ENCODE assay signal across 9 mouse cellular contexts in the genomic region with DNA sequence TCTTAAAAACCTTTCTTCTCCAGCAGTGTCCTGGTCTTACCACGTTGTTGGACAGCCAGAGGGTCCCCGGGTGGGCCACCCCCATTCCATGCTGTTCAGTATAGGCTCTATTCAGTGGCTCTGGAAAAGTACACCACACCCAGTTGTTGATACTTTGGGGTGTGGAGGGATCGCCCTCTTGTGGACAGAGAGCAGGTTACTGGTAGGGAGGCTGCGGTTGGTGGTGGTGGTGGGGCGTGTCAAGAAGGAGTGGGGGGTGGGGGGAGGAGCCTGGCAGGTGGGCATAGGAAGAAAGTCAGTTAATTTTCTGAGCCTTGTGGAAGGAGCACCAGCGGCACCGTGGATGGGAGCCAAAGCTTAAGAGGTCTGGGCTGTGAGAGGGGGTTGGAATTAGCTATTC. TPM values are rescaled to one million over a fixed set of nuclear protein-coding genes. Genes with fewer than 3 reads are reported as not detected.
A peak's percentile ranks its signal among the peaks of the same experiment; 100 is the strongest.
DNase-seq lines count a peak whose midpoint lies in the region; ATAC-seq and TF ChIP-seq lines count a peak whose summit lies in the region.
"Had no signal": no experiment of that assay in that cellular context is flagged by ENCODE, and none has a peak within 500 bp of the region (broad histone marks: within the 10 kb centered on the region; RNA-seq: fewer than 3 reads in every experiment).

No protein-coding gene starts in this region.

- H3K79me2 ChIP-seq in CH12.LX (replicated peaks; ENCODE audit: control insufficient read depth, extremely low read depth, insufficient read depth, poor library complexity, severe bottlenecking), result no peaks in the 10 kb centered on the region

- 9% methylated on average over 7 of the region's 7 CpGs for WGBS in forebrain, embryonic 12.5 days
- WGBS in heart, embryonic 16.5 days, result 6% methylated on average over 7 of the region's 7 CpGs
- 2% methylated on average over 7 of the region's 7 CpGs for WGBS in liver, embryonic 16.5 days (ENCODE audit: insufficient replicate concordance)
- WGBS in neural tube, embryonic 14.5 days, result 14% methylated on average over 7 of the region's 7 CpGs

- in situ Hi-C loops in CH12.LX (cut with MboI; ENCODE audit: low pct_ligation_motif_present, low pct_unique_long_range_greater_than_20kb, low sequenced_read_pairs), result no loop called here

- peak; percentile 75 for DNase-seq in CH12.LX (ENCODE audit: extremely low read depth)
- peak; percentile 73 to 83 for DNase-seq in kidney, postnatal 36 days
- DNase-seq in thymus, adult 18-20 months, result peak; percentile 70 to 75

- 0 out of 2 replicates have a peak overlapping the region, but pooled peaks have one; percentile 16 for H3K4me2 ChIP-seq in CH12.LX (ENCODE audit: insufficient read depth, low read depth, poor library complexity, severe bottlenecking)
- no peak overlapping the region for H3K4me2 ChIP-seq in forebrain, embryonic 12.5 days
- peak overlapping the region; percentile 43 for H3K4me2 ChIP-seq in heart, embryonic 16.5 days (ENCODE audit: low read depth, low read length)
- H3K4me2 ChIP-seq in liver, embryonic 16.5 days (ENCODE audit: low read depth, low read length), result no peak overlapping the region
- H3K4me2 ChIP-seq in neural tube, embryonic 14.5 days (ENCODE audit: low read depth, low read length), result no peak overlapping the region
- H3K4me2 ChIP-seq: hindbrain, embryonic 15.5 days had no signal

- no peak for TF ChIP-seq EP300 in CH12.LX (IDR thresholded peaks at IDR 0.05; ENCODE audit: low read length)

- no peaks in the 10 kb centered on the region for H3K36me3 ChIP-seq in CH12.LX (replicated peaks in 1 of 2; ENCODE audit: control insufficient read depth in 1 of 2, insufficient read depth in 1 of 2, low read length in 1 of 2)
- H3K36me3 ChIP-seq in forebrain, embryonic 12.5 days (replicated peaks), result no peaks in the 10 kb centered on the region
- H3K36me3 ChIP-seq in heart, embryonic 16.5 days (ENCODE audit: control insufficient read depth, insufficient read depth), result no peaks in the 10 kb centered on the region
- no peaks in the 10 kb centered on the region for H3K36me3 ChIP-seq in liver, embryonic 16.5 days (ENCODE audit: control insufficient read depth, insufficient read depth)
- H3K36me3 ChIP-seq in neural tube, embryonic 14.5 days (ENCODE audit: control insufficient read depth, insufficient read depth, low read length), result no peaks in the 10 kb centered on the region
- H3K36me3 ChIP-seq: hindbrain, embryonic 15.5 days had no signal

- H3K4me3 ChIP-seq in CH12.LX (replicated peaks in 1 of 3; ENCODE audit: low read depth in 2 of 3, low read length in 2 of 3, poor library complexity in 1 of 3), result no peak overlapping the region
- peak overlapping the region; percentile 67 for H3K4me3 ChIP-seq in brown adipose tissue, adult 24 weeks (ENCODE audit: insufficient read depth, low read depth, low read length)
- no peak overlapping the region for H3K4me3 ChIP-seq in forebrain, embryonic 12.5 days (replicated peaks)
- no peak overlapping the region; the same call in 1 of the 2 replicates for H3K4me3 ChIP-seq in heart, embryonic 16.5 days (ENCODE audit: low read length)
- no peak overlapping the region for H3K4me3 ChIP-seq in liver, embryonic 16.5 days (ENCODE audit: low read depth, low read length)
- H3K4me3 ChIP-seq in neural tube, embryonic 14.5 days (ENCODE audit: low read depth, low read length), result no peak overlapping the region
- H3K4me3 ChIP-seq: hindbrain, embryonic 15.5 days had no signal

- TF ChIP-seq CTCF in CH12.LX (conservative IDR thresholded peaks at IDR 0.05 in 1 of 2, IDR thresholded peaks at IDR 0.05 in 1 of 2; ENCODE audit: low read depth in 2 of 2, low read length in 2 of 2), result peak; percentile 30 to 85; a peak in 3 of 4 replicates

- TF ChIP-seq POLR2A in CH12.LX (IDR thresholded peaks at IDR 0.05; ENCODE audit: low read depth, low read length), result no peak

- H3K27ac ChIP-seq in CH12.LX (ENCODE audit: insufficient read depth, low read depth), result no peak overlapping the region
- peak overlapping the region; percentile 67 for H3K27ac ChIP-seq in brown adipose tissue, adult 24 weeks (replicated peaks; ENCODE audit: low read depth, low read length)
- H3K27ac ChIP-seq in forebrain, embryonic 12.5 days, result no peak overlapping the region
- H3K27ac ChIP-seq in heart, embryonic 16.5 days (ENCODE audit: low read length), result no peak overlapping the region
- no peak overlapping the region for H3K27ac ChIP-seq in liver, embryonic 16.5 days (ENCODE audit: low read length)
- H3K27ac ChIP-seq in neural tube, embryonic 14.5 days (ENCODE audit: low read depth, low read length), result no peak overlapping the region
- H3K27ac ChIP-seq: hindbrain, embryonic 15.5 days had no signal

- dilution Hi-C loops in CH12.LX (cut with MboI; ENCODE audit: extremely low pct_ligation_motif_present, extremely low pct_unique_long_range_greater_than_20kb, low sequenced_read_pairs), result no loop called here

- peaks cover 3% of the 10 kb centered on the region for H3K27me3 ChIP-seq in CH12.LX (replicated peaks)
- peaks cover 19% of the 10 kb centered on the region for H3K27me3 ChIP-seq in forebrain, embryonic 12.5 days
- no peaks in the 10 kb centered on the region for H3K27me3 ChIP-seq in heart, embryonic 16.5 days (ENCODE audit: control insufficient read depth, insufficient read depth, low read length)
- H3K27me3 ChIP-seq in liver, embryonic 16.5 days (ENCODE audit: control insufficient read depth, insufficient read depth, low read depth, low read length), result peaks cover 4% of the 10 kb centered on the region; the same call in 1 of the 2 replicates
- no peaks in the 10 kb centered on the region for H3K27me3 ChIP-seq in neural tube, embryonic 14.5 days (ENCODE audit: control insufficient read depth, insufficient read depth, low read length)

- peaks cover 0 to 25% of the 10 kb centered on the region in 2 experiments; a peak in 2 of 4 replicates for H3K4me1 ChIP-seq in CH12.LX (ENCODE audit: control insufficient read depth in 1 of 2, insufficient read depth in 2 of 2)
- H3K4me1 ChIP-seq in brown adipose tissue, adult 24 weeks (ENCODE audit: control insufficient read depth, insufficient read depth, insufficient read length, low read length), result 0 out of 2 replicates have a peak, but pooled peaks cover 2% of the 10 kb centered on the region
- peaks cover 6% of the 10 kb centered on the region for H3K4me1 ChIP-seq in forebrain, embryonic 12.5 days
- H3K4me1 ChIP-seq in heart, embryonic 16.5 days (ENCODE audit: control insufficient read depth, insufficient read depth, low read length), result peaks cover 10% of the 10 kb centered on the region
- peaks cover 4% of the 10 kb centered on the region for H3K4me1 ChIP-seq in liver, embryonic 16.5 days (ENCODE audit: control insufficient read depth, low read depth, low read length)
- H3K4me1 ChIP-seq in neural tube, embryonic 14.5 days (ENCODE audit: control insufficient read depth, insufficient read depth, low read length), result no peaks in the 10 kb centered on the region; the same call in 1 of the 2 replicates

- H3K9ac ChIP-seq in CH12.LX (ENCODE audit: insufficient read depth, low read depth), result no peak overlapping the region
- no peak overlapping the region for H3K9ac ChIP-seq in forebrain, embryonic 12.5 days
- H3K9ac ChIP-seq in heart, embryonic 16.5 days (ENCODE audit: low read length), result no peak overlapping the region
- H3K9ac ChIP-seq in liver, embryonic 16.5 days (ENCODE audit: low read depth, low read length), result no peak overlapping the region
- H3K9ac ChIP-seq in neural tube, embryonic 14.5 days (replicated peaks; ENCODE audit: low read depth, low read length), result no peak overlapping the region
- H3K9ac ChIP-seq: hindbrain, embryonic 15.5 days had no signal

- ATAC-seq in forebrain, embryonic 12.5 days (ENCODE audit: low FRiP score), result peak; percentile 54; the same call in 1 of the 2 replicates
- ATAC-seq in heart, embryonic 16.5 days (replicated peaks; ENCODE audit: extremely low read depth, insufficient read depth, low FRiP score), result peak; percentile 57
- ATAC-seq in liver, embryonic 16.5 days (ENCODE audit: low read depth), result peak; percentile 36; the same call in 1 of the 2 replicates
- ATAC-seq in neural tube, embryonic 14.5 days (ENCODE audit: low read depth), result peak; percentile 71; the same call in 1 of the 2 replicates

- peak; percentile 77 for TF ChIP-seq RAD21 in CH12.LX (IDR thresholded peaks at IDR 0.05; ENCODE audit: low read depth, low read length)

- H3K9me3 ChIP-seq in CH12.LX (replicated peaks; ENCODE audit: low read length), result no peaks in the 10 kb centered on the region
- H3K9me3 ChIP-seq in forebrain, embryonic 12.5 days, result no peaks in the 10 kb centered on the region; the same call in 1 of the 2 replicates
- no peaks in the 10 kb centered on the region for H3K9me3 ChIP-seq in heart, embryonic 16.5 days (replicated peaks; ENCODE audit: control insufficient read depth, low read length)
- H3K9me3 ChIP-seq in liver, embryonic 16.5 days (replicated peaks; ENCODE audit: control insufficient read depth, low read length), result no peaks in the 10 kb centered on the region
- no peaks in the 10 kb centered on the region for H3K9me3 ChIP-seq in neural tube, embryonic 14.5 days (ENCODE audit: control insufficient read depth, low read length)
- H3K9me3 ChIP-seq: hindbrain, embryonic 15.5 days had no signal

RNA-seq across cellular contexts. Expression of gene S100a6, which starts 2.7 kb away (rescaled TPM):
- total RNA-seq in CH12.LX (2012; rRNA removed) (not detected in 2 replicates), CH12.LX (2014; rRNA removed) (not detected in 2 replicates)
- polyA plus RNA-seq in CH12.LX (2012; ENCODE audit: insufficient read length, low read depth), result not detected in 2 replicates
- polyA plus RNA-seq in brown adipose tissue, adult 24 weeks (2012; ENCODE audit: insufficient read depth, insufficient read length, missing spikeins), result 192 and 232 TPM in 2 replicates
- polyA plus RNA-seq in forebrain, embryonic 12.5 days (2016; fragmentation: Nextera tagmentation; extraction: Ambion mirVana), result 20.1 and 22.2 TPM in 2 replicates
- polyA plus RNA-seq in heart, embryonic 16.5 days (2015; fragmentation: Nextera tagmentation; extraction: Ambion mirVana), result 56.9 and 61.6 TPM in 2 replicates
- polyA plus RNA-seq in liver, embryonic 16.5 days (2015; fragmentation: Nextera tagmentation; extraction: Ambion mirVana), result 18.6 and 18.7 TPM in 2 replicates
- polyA plus RNA-seq in neural tube, embryonic 14.5 days (2014; fragmentation: Nextera tagmentation; extraction: Ambion mirVana), result 11.8 and 27.5 TPM in 2 replicates

RNA-seq across cellular contexts. Expression of gene S100a5, which starts 7.1 kb away (rescaled TPM):
- total RNA-seq in CH12.LX (2012; rRNA removed), result not detected in 2 replicates
- total RNA-seq in CH12.LX (2014; rRNA removed), result not detected in 2 replicates
- polyA plus RNA-seq in CH12.LX (2012; ENCODE audit: insufficient read length, low read depth), result not detected in 2 replicates
- not detected in 2 replicates for polyA plus RNA-seq in brown adipose tissue, adult 24 weeks (2012; ENCODE audit: insufficient read depth, insufficient read length, missing spikeins)
- 0.56 TPM in 1 of 2 replicates, not detected in the other for polyA plus RNA-seq in forebrain, embryonic 12.5 days (2016; fragmentation: Nextera tagmentation; extraction: Ambion mirVana)
- polyA plus RNA-seq in heart, embryonic 16.5 days (2015; fragmentation: Nextera tagmentation; extraction: Ambion mirVana), result not detected in 2 replicates
- polyA plus RNA-seq in liver, embryonic 16.5 days (2015; fragmentation: Nextera tagmentation; extraction: Ambion mirVana), result not detected in 2 replicates
- polyA plus RNA-seq in neural tube, embryonic 14.5 days (2014; fragmentation: Nextera tagmentation; extraction: Ambion mirVana), result not detected in 2 replicates
- polyA plus RNA-seq: hindbrain, embryonic 15.5 days had no signal

RNA-seq across cellular contexts. Expression of gene S100a4, which starts 11.8 kb away (rescaled TPM):
- 0.76 TPM in 1 of 2 replicates, not detected in the other for total RNA-seq in CH12.LX (2012; rRNA removed)
- total RNA-seq in CH12.LX (2014; rRNA removed), result 1.1 and 1.2 TPM in 2 replicates
- 0.86 TPM in 1 of 2 replicates, not detected in the other for polyA plus RNA-seq in CH12.LX (2012; ENCODE audit: insufficient read length, low read depth)
- polyA plus RNA-seq in brown adipose tissue, adult 24 weeks (2012; ENCODE audit: insufficient read depth, insufficient read length, missing spikeins), result 21.4 and 30.3 TPM in 2 replicates
- 1.6 and 1.7 TPM in 2 replicates for polyA plus RNA-seq in forebrain, embryonic 12.5 days (2016; fragmentation: Nextera tagmentation; extraction: Ambion mirVana)
- polyA plus RNA-seq in heart, embryonic 16.5 days (2015; fragmentation: Nextera tagmentation; extraction: Ambion mirVana), result 5.8 and 11.8 TPM in 2 replicates
- polyA plus RNA-seq in liver, embryonic 16.5 days (2015; fragmentation: Nextera tagmentation; extraction: Ambion mirVana), result 2.2 and 2.5 TPM in 2 replicates
- polyA plus RNA-seq in neural tube, embryonic 14.5 days (2014; fragmentation: Nextera tagmentation; extraction: Ambion mirVana), result 1.2 TPM in 1 of 2 replicates, not detected in the other

RNA-seq across cellular contexts. Expression of gene Gm42674, which starts 13.7 kb away (rescaled TPM):
- not detected in 2 replicates for total RNA-seq in CH12.LX (2012; rRNA removed)
- not detected in 2 replicates for total RNA-seq in CH12.LX (2014; rRNA removed)
- not detected in 2 replicates for polyA plus RNA-seq in CH12.LX (2012; ENCODE audit: insufficient read length, low read depth)
- polyA plus RNA-seq in brown adipose tissue, adult 24 weeks (2012; ENCODE audit: insufficient read depth, insufficient read length, missing spikeins), result not detected in 2 replicates
- polyA plus RNA-seq in forebrain, embryonic 12.5 days (2016; fragmentation: Nextera tagmentation; extraction: Ambion mirVana), result not detected in 2 replicates
- not detected in 2 replicates for polyA plus RNA-seq in heart, embryonic 16.5 days (2015; fragmentation: Nextera tagmentation; extraction: Ambion mirVana)
- polyA plus RNA-seq in liver, embryonic 16.5 days (2015; fragmentation: Nextera tagmentation; extraction: Ambion mirVana), result not detected in 2 replicates
- polyA plus RNA-seq in neural tube, embryonic 14.5 days (2014; fragmentation: Nextera tagmentation; extraction: Ambion mirVana), result not detected in 2 replicates
- polyA plus RNA-seq: hindbrain, embryonic 15.5 days had no signal

RNA-seq across cellular contexts. Expression of gene S100a2, which starts 25.4 kb away (rescaled TPM):
- total RNA-seq in CH12.LX (2012; rRNA removed) (not detected in 2 replicates), CH12.LX (2014; rRNA removed) (not detected in 2 replicates)
- not detected in 2 replicates for polyA plus RNA-seq in CH12.LX (2012; ENCODE audit: insufficient read length, low read depth)
- not detected in 2 replicates for polyA plus RNA-seq in brown adipose tissue, adult 24 weeks (2012; ENCODE audit: insufficient read depth, insufficient read length, missing spikeins)
- polyA plus RNA-seq in forebrain, embryonic 12.5 days (2016; fragmentation: Nextera tagmentation; extraction: Ambion mirVana), result not detected in 2 replicates
- not detected in 2 replicates for polyA plus RNA-seq in heart, embryonic 16.5 days (2015; fragmentation: Nextera tagmentation; extraction: Ambion mirVana)
- polyA plus RNA-seq in liver, embryonic 16.5 days (2015; fragmentation: Nextera tagmentation; extraction: Ambion mirVana), result not detected in 2 replicates
- polyA plus RNA-seq in neural tube, embryonic 14.5 days (2014; fragmentation: Nextera tagmentation; extraction: Ambion mirVana), result not detected in 2 replicates
- polyA plus RNA-seq: hindbrain, embryonic 15.5 days had no signal

Comparison
In these comparisons a context has a peak if more than half of its experiments do, and no peak if none do; other contexts are left out.
1. H3K4me2 ChIP-seq: peak in CH12.LX (single experiment) and heart, embryonic 16.5 days (single experiment); none in forebrain, embryonic 12.5 days (single experiment), liver, embryonic 16.5 days (single experiment) and neural tube, embryonic 14.5 days (single experiment).
2. RNA of gene S100a6, which starts 2.7 kb away (polyA plus RNA-seq): 192 to 232 TPM in brown adipose tissue, adult 24 weeks, 56.9 to 61.6 TPM in heart, embryonic 16.5 days, 20.1 to 22.2 TPM in forebrain, embryonic 12.5 days, 18.6 to 18.7 TPM in liver, embryonic 16.5 days and 11.8 to 27.5 TPM in neural tube, embryonic 14.5 days; not detected in CH12.LX; every median in the first group is over 10 times any median in the second.
3. Peak in every context shown above with its lines, with median percentiles within 50 percentile points of each other: DNase-seq and ATAC-seq.